Mouse (Mus musculus) heart, embryonic 16.5 days (tissue): ENCODE measurements at regions not wholly inside any gene's neighbourhood (a gene's known extent, or its start where the extent isn't known, plus 50 kb on each side); places are given as distances from the start of the nearest gene placed in this dataset.
A peak's percentile ranks its signal among the peaks of the same experiment; 100 is the strongest.

Source experiments
- ATAC-seq: fragments of 200-750 bp; cut with Nextera tagmentation; replicated peaks from 2 replicates; pipeline ENCODE4 v1.8.0; 2017; ENCODE audit warnings: moderate number of reproducible peaks; ENCODE audit not compliant: insufficient read depth, low FRiP score; ENCODE audit errors: extremely low read depth
- H3K27ac ChIP-seq: fragments of 300-500 bp; sonication (generic); 2 replicates; pipeline ENCODE4 v1.5.1; 2014; ENCODE audit warnings: mild to moderate bottlenecking, low read length, control low read depth, moderate library complexity
- H3K27me3 ChIP-seq: fragments of 300-500 bp; sonication (generic); 2 replicates; pipeline ENCODE4 v1.6.1; 2014; ENCODE audit warnings: low read length, mixed read lengths; ENCODE audit not compliant: control insufficient read depth, insufficient read depth
- H3K36me3 ChIP-seq: fragments of 300-500 bp; sonication (generic); 2 replicates; pipeline ENCODE4 v1.6.1; 2014; ENCODE audit not compliant: control insufficient read depth, insufficient read depth
- H3K4me1 ChIP-seq: fragments of 300-500 bp; sonication (generic); 2 replicates; pipeline ENCODE4 v1.6.1; 2014; ENCODE audit warnings: low read length, mixed read lengths; ENCODE audit not compliant: control insufficient read depth, insufficient read depth
- H3K4me2 ChIP-seq: fragments of 300-500 bp; sonication (generic); 2 replicates; pipeline ENCODE4 v1.6.1; 2014; ENCODE audit warnings: low read depth, mild to moderate bottlenecking, control low read depth, low read length
- H3K4me3 ChIP-seq: fragments of 300-500 bp; sonication (generic); 2 replicates; pipeline ENCODE4 v1.5.1; 2014; ENCODE audit warnings: mild to moderate bottlenecking, control low read depth, low read length
- H3K9ac ChIP-seq: fragments of 300-500 bp; sonication (generic); 2 replicates; pipeline ENCODE4 v1.6.1; 2014; ENCODE audit warnings: low read length, control low read depth
- H3K9me3 ChIP-seq: fragments of 300-500 bp; sonication (generic); replicated peaks from 2 replicates; pipeline ENCODE4 v1.6.1; 2016; ENCODE audit warnings: low read length; ENCODE audit not compliant: control insufficient read depth
- WGBS: fragments of 180-500 bp; shearing (Covaris S2); extraction: QIAGEN DNeasy Blood & Tissue Kit; methylation state at CpG from one replicate; pipeline ENCODE4 v1.1.7; 2014; 5-methylcytosine and 5-hydroxymethylcytosine counted together

DNA sequence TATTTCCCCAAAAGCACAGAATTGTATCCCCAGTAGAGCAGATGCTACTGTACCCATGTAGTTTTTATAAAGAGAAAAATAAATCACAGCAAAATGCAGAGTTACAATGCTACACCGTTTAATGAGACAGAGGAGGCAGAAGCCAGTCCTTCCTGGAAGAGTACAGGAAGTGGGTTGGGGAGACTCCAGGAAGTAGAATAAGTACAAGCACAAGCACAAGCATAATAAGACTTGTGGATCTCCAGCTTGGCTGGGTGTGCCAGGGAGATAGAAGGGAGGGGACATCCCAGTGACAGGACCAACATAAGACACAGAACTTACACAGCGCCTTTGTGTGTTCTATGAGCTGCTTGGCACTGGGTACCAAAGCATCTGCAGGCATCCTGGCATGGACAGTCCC is 67.3 kb upstream of the Ubl3 start:
- ATAC-seq, result no peak
- no peak overlapping the region for H3K27ac ChIP-seq
- H3K4me3 ChIP-seq, result no peak overlapping the region
- no peaks in the 10 kb centered on the region for H3K36me3 ChIP-seq
- peaks cover 7% of the 10 kb centered on the region; the same call in 1 of the 2 replicates for H3K9me3 ChIP-seq
- no peaks in the 10 kb centered on the region for H3K27me3 ChIP-seq
- no peak overlapping the region for H3K9ac ChIP-seq
- no peaks in the 10 kb centered on the region for H3K4me1 ChIP-seq
- WGBS, result 68% methylated on average over 2 of the region's 2 CpGs
- H3K4me2 ChIP-seq, result no peak overlapping the region

- WGBS, result 71% methylated on average over 3 of the region's 3 CpGs
- no peaks in the 10 kb centered on the region for H3K36me3 ChIP-seq
- H3K4me2 ChIP-seq, result no peak overlapping the region
- H3K27me3 ChIP-seq, result no peaks in the 10 kb centered on the region
- no peak overlapping the region for H3K4me3 ChIP-seq
- H3K9me3 ChIP-seq, result peaks cover 7% of the 10 kb centered on the region; the same call in 1 of the 2 replicates
- ATAC-seq, result no peak
- no peaks in the 10 kb centered on the region for H3K4me1 ChIP-seq
- H3K27ac ChIP-seq, result no peak overlapping the region
- H3K9ac ChIP-seq, result no peak overlapping the region
These were observed 63.8 kb upstream of the Ubl3 start for GRCm38 (mm10) chr5:148616426-148616825.

DNA sequence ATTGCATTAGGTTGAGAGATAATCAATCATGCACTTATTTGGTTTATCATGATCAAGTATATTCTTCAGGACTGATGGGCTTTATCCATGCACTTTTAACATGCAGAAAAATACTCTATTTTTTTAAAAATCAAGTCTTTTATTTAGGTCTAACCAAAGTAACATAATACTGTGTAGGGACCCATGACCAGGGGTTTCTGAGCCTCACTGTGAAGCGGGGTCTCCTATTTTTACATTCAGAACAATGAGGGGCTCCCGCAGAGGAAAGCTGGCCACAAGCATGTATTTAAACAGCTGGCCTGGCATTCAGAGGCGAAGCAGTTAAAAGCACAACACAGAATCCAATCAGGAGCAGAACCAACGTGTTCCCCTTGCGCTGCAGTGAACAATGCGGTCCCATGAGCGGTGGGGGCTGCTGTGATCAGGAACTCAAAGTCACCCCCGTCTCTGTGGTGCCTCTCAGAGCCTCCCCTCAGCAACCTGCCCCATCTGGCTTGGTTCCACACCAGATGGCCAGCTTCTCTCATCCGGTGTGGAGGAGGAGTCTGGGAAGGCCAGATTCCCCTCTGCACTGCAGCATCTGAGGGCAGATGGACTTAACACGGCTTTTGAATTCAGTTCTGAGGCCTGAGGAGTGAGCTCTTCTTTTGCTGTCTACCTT is 63.2 kb upstream of the Ubl3 start:
- no peak overlapping the region for H3K27ac ChIP-seq
- H3K4me1 ChIP-seq, result no peaks in the 10 kb centered on the region
- ATAC-seq, result peak; percentile 28; the same call in 1 of the 2 replicates
- no peaks in the 10 kb centered on the region for H3K27me3 ChIP-seq
- H3K4me2 ChIP-seq, result no peak overlapping the region
- peaks cover 7% of the 10 kb centered on the region; the same call in 1 of the 2 replicates for H3K9me3 ChIP-seq
- no peak overlapping the region for H3K4me3 ChIP-seq
- H3K36me3 ChIP-seq, result no peaks in the 10 kb centered on the region
- H3K9ac ChIP-seq, result no peak overlapping the region
- WGBS, result 57% methylated on average over 10 of the region's 10 CpGs

- Histone ChIP-seq H3K9ac (no peak overlapping the region), H3K27ac (no peak overlapping the region), H3K9me3 (peaks cover 7% of the 10 kb centered on the region; the same call in 1 of the 2 replicates), H3K27me3 (no peaks in the 10 kb centered on the region), H3K4me2 (no peak overlapping the region), H3K36me3 (no peaks in the 10 kb centered on the region), H3K4me1 (no peaks in the 10 kb centered on the region), H3K4me3 (no peak overlapping the region)
- ATAC-seq, result no peak
- WGBS, result 80% methylated on average over 14 of the region's 14 CpGs
These were observed 62.5 kb upstream of the Ubl3 start for GRCm38 (mm10) chr5:148615117-148615516.

DNA sequence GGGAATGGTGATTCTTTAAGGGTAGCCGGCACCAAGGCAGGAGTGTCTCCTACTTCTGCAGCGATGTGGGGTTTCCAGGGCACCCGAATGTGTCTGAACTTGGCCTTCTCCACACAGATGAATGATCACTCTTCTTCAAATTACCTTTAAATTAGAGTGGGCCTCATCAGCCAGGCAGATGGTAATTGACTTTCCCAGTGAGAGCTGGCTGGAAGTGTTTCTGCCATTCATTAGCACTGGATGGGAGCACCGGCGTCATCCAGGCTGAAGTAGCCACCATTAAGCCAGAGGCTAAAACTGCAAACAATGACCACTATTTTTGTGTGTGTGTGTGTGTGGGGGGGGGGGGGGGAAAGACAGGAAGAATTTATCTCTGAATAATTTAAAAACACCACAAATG is 58.7 kb upstream of the Ubl3 start:
- H3K9ac ChIP-seq, result no peak overlapping the region
- 83% methylated on average over 5 of the region's 5 CpGs for WGBS
- H3K4me3 ChIP-seq, result no peak overlapping the region
- no peaks in the 10 kb centered on the region for H3K27me3 ChIP-seq
- H3K4me2 ChIP-seq, result no peak overlapping the region
- ATAC-seq, result no peak
- no peaks in the 10 kb centered on the region; the same call in 1 of the 2 replicates for H3K9me3 ChIP-seq
- H3K27ac ChIP-seq, result no peak overlapping the region
- H3K36me3 ChIP-seq, result no peaks in the 10 kb centered on the region
- H3K4me1 ChIP-seq, result peaks cover 12% of the 10 kb centered on the region

DNA sequence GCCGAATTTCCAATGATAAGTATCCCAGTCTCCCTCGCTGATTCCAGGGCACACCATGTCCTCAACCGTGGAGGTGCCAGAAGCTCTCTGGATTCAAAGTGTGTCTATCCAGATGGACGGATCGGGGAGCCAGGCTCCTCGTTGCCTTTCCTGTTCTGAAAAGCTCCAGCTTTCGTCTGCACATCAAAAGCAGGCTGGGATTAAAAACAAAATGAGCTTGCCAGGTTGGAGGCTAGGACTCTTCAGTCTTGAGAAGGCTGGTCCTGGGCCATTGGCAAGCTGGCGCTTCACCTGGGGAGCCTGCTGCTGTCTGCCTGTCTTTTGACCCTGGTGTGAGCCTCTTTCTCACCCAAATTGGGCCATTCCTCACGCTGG is 56.9 kb upstream of the Ubl3 start:
- no peak overlapping the region for H3K9ac ChIP-seq
- WGBS, result 67% methylated on average over 9 of the region's 9 CpGs

GRCm38 (mm10) chr5:148608857-148609505 is 56.4 kb upstream of the Ubl3 start:
- 73% methylated on average over 13 of the region's 13 CpGs for WGBS
- H3K36me3 ChIP-seq, result no peaks in the 10 kb centered on the region
- H3K4me2 ChIP-seq, result peak overlapping the region; percentile 44; the same call in 1 of the 2 replicates
- no peak overlapping the region for H3K4me3 ChIP-seq
- no peaks in the 10 kb centered on the region for H3K27me3 ChIP-seq
- no peak overlapping the region for H3K9ac ChIP-seq
- no peak overlapping the region for H3K27ac ChIP-seq
- H3K9me3 ChIP-seq, result no peaks in the 10 kb centered on the region; the same call in 1 of the 2 replicates
- peaks cover 12% of the 10 kb centered on the region for H3K4me1 ChIP-seq
- ATAC-seq, result no peak; the same call in 1 of the 2 replicates

More for the DNA sequence above, 56.9 kb upstream of the Ubl3 start:
- no peaks in the 10 kb centered on the region for H3K36me3 ChIP-seq
- no peak overlapping the region for H3K4me3 ChIP-seq
- H3K27ac ChIP-seq, result no peak overlapping the region
- no peaks in the 10 kb centered on the region for H3K27me3 ChIP-seq
- peaks cover 12% of the 10 kb centered on the region for H3K4me1 ChIP-seq
- H3K9me3 ChIP-seq, result no peaks in the 10 kb centered on the region; the same call in 1 of the 2 replicates
- no peak for ATAC-seq
- no peak overlapping the region for H3K4me2 ChIP-seq

- H3K9ac ChIP-seq, result no peak overlapping the region
- no peaks in the 10 kb centered on the region; the same call in 1 of the 2 replicates for H3K9me3 ChIP-seq
- peak; percentile 86 for ATAC-seq
- H3K27me3 ChIP-seq, result no peaks in the 10 kb centered on the region
- no peak overlapping the region for H3K27ac ChIP-seq
- peaks cover 12% of the 10 kb centered on the region for H3K4me1 ChIP-seq
- no peaks in the 10 kb centered on the region for H3K36me3 ChIP-seq
- 0 out of 2 replicates have a peak overlapping the region, but pooled peaks have one; percentile 9 for H3K4me3 ChIP-seq
- peak overlapping the region; percentile 44; the same call in 1 of the 2 replicates for H3K4me2 ChIP-seq
- WGBS, result 13% methylated on average over 9 of the region's 9 CpGs
These were observed 55.6 kb upstream of the Ubl3 start for GRCm38 (mm10) chr5:148608178-148608577.

- no peaks in the 10 kb centered on the region for H3K36me3 ChIP-seq
- peaks cover 12% of the 10 kb centered on the region for H3K4me1 ChIP-seq
- H3K27ac ChIP-seq, result no peak overlapping the region
- no peak overlapping the region for H3K4me2 ChIP-seq
- no peak overlapping the region for H3K9ac ChIP-seq
- no peak overlapping the region for H3K4me3 ChIP-seq
- no peaks in the 10 kb centered on the region; the same call in 1 of the 2 replicates for H3K9me3 ChIP-seq
- H3K27me3 ChIP-seq, result no peaks in the 10 kb centered on the region
- no peak for ATAC-seq
- 90% methylated on average over 8 of the region's 8 CpGs for WGBS
These were observed 53.1 kb upstream of the Ubl3 start for GRCm38 (mm10) chr5:148605730-148606129.
